Mouse (Mus musculus): ENCODE data around the gene Qars.

- TF ChIP-seq CTCF (conservative IDR thresholded peaks at IDR 0.05; ENCODE audit: low read length) (no peak), POU5F1 (IDR thresholded peaks at IDR 0.05; ENCODE audit: borderline replicate concordance, low read length) (no peak), NANOG (IDR thresholded peaks at IDR 0.05; ENCODE audit: borderline replicate concordance, low read length) (no peak)
These were observed 26.5 kb upstream of the Qars start for GRCm38 (mm10) chr9:108480813-108481519.

Measured in E14TG2a.4 (cell line).